Mouse (Mus musculus): ENCODE data around the gene Kctd21. TPM values are rescaled to one million over a fixed set of nuclear protein-coding genes. Genes with fewer than 3 reads are reported as not detected.

Gene Kctd21
- total and polyA plus RNA-seq, 3 experiments = 5.6 to 11.4 (median 7.3) TPM

GRCm38 (mm10) chr7:97348318-97348717 is 16.2 kb downstream of the Kctd21 start:
- no peak for DNase-seq

GRCm38 (mm10) chr7:97348836-97349235 is 16.7 kb downstream of the Kctd21 start:
- DNase-seq = no peak

GRCm38 (mm10) chr7:97349438-97349837 is 17.3 kb downstream of the Kctd21 start:
- DNase-seq = no peak

- DNase-seq = no peak
Observed at GRCm38 (mm10) chr7:97350891-97351290, 18.8 kb downstream of the Kctd21 start.

GRCm38 (mm10) chr7:97351792-97352513 is 19.8 kb downstream of the Kctd21 start:
- DNase-seq = no peak

GRCm38 (mm10) chr7:97353356-97353755 is 21.2 kb downstream of the Kctd21 start:
- no peak for DNase-seq

- DNase-seq = no peak
Observed at GRCm38 (mm10) chr7:97355068-97355841, 23.1 kb downstream of the Kctd21 start.

GRCm38 (mm10) chr7:97356253-97356652 is 24.1 kb downstream of the Kctd21 start:
- DNase-seq = no peak

- DNase-seq = peak; percentile 39
Observed at GRCm38 (mm10) chr7:97356875-97357276, 24.7 kb downstream of the Kctd21 start.

- DNase-seq = no peak
Observed at GRCm38 (mm10) chr7:97357840-97358239, 25.7 kb downstream of the Kctd21 start.

- no peak for DNase-seq
Observed at GRCm38 (mm10) chr7:97358347-97358746, 26.2 kb downstream of the Kctd21 start.

GRCm38 (mm10) chr7:97360166-97360565 is 28.0 kb downstream of the Kctd21 start:
- no peak for DNase-seq

GRCm38 (mm10) chr7:97360955-97361354 is 28.8 kb downstream of the Kctd21 start:
- no peak for DNase-seq

GRCm38 (mm10) chr7:97361467-97361866 is 29.3 kb downstream of the Kctd21 start:
- DNase-seq = no peak

- no peak for DNase-seq
Observed at GRCm38 (mm10) chr7:97365887-97366286, 33.8 kb downstream of the Kctd21 start.

GRCm38 (mm10) chr7:97375101-97375500 is 43.0 kb downstream of the Kctd21 start:
- DNase-seq = no peak

- no peak for DNase-seq
Observed at GRCm38 (mm10) chr7:97375906-97376305, 43.8 kb downstream of the Kctd21 start.

- DNase-seq = no peak
Observed at GRCm38 (mm10) chr7:97379304-97379703, 47.2 kb downstream of the Kctd21 start.

GRCm38 (mm10) chr7:97380500-97381123 is 48.5 kb downstream of the Kctd21 start:
- DNase-seq = no peak

GRCm38 (mm10) chr7:97382661-97383060 is 50.5 kb downstream of the Kctd21 start:
- DNase-seq = no peak

GRCm38 (mm10) chr7:97383496-97384132 is 51.5 kb downstream of the Kctd21 start:
- DNase-seq = no peak

GRCm38 (mm10) chr7:97386106-97386805 is 54.1 kb downstream of the Kctd21 start:
- DNase-seq = peak; percentile 66
